Mouse (Mus musculus): ENCODE results near the gene Pbxip1. TPM values are rescaled to one million over a fixed set of nuclear protein-coding genes. Genes with fewer than 3 reads are reported as not detected.

Pbxip1 gene
- polyA plus RNA-seq (2015; fragmentation: Nextera tagmentation; extraction: Ambion mirVana), result 7.4 and 8.1 TPM in 2 replicates

GRCm38 (mm10) chr3:89436176-89437113 lies at the start of gene Pbxip1:
Gene Pbxip1, plus strand, starts transcription at chr3:89436706.
- ATAC-seq (ENCODE audit: insufficient read depth), result peak; percentile 72
- 5% methylated on average over 16 of the region's 16 CpGs for WGBS (ENCODE audit: insufficient replicate concordance)
- peak within 1 kb of the TSS; percentile 57 for H3K4me3 ChIP-seq (replicated peaks)
- no peaks in the 10 kb centered on the region for H3K9me3 ChIP-seq (replicated peaks)
- H3K4me1 ChIP-seq (replicated peaks), result peaks cover 31% of the 10 kb centered on the region
- H3K27me3 ChIP-seq, result no peaks in the 10 kb centered on the region
- H3K27ac ChIP-seq (replicated peaks), result peak within 1 kb of the TSS; percentile 56
- H3K9ac ChIP-seq, result peak within 1 kb of the TSS; percentile 51
- H3K4me2 ChIP-seq, result peak within 1 kb of the TSS; percentile 68
- H3K36me3 ChIP-seq (replicated peaks), result peaks cover 30% of the 10 kb centered on the region

DNA sequence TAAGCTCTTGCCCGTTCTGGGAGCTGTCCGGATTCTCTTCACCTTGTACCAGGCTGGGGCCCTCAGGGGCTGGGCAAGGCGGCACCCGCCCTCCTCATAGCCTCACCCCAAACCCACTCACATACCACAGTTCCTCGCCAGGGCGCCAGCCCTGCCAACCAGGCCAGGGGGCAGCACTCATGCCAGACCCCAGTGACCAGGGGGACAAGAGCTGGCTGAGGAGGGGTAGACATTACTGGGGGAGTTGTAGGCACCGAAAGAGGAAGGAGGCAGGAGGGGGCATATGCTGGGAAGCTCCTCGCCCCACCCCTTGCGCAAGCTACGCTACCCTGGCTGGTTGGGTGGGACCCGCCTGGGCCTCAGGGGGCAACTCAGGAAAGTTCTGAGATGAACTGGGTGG lies 48.9 kb upstream of the Pbxip1 start:
- H3K27ac ChIP-seq (replicated peaks), result peak overlapping the region; percentile 68
- no peaks in the 10 kb centered on the region for H3K9me3 ChIP-seq (replicated peaks)
- peak overlapping the region; percentile 41 for H3K4me2 ChIP-seq
- H3K36me3 ChIP-seq (replicated peaks), result no peaks in the 10 kb centered on the region
- peak overlapping the region; percentile 37 for H3K4me3 ChIP-seq (replicated peaks)
- ATAC-seq (ENCODE audit: insufficient read depth), result no peak
- peaks cover 22% of the 10 kb centered on the region for H3K27me3 ChIP-seq
- H3K4me1 ChIP-seq (replicated peaks), result peaks cover 66% of the 10 kb centered on the region
- H3K9ac ChIP-seq, result no peak overlapping the region
- WGBS (ENCODE audit: insufficient replicate concordance), result 61% methylated on average over 11 of the region's 11 CpGs

DNA sequence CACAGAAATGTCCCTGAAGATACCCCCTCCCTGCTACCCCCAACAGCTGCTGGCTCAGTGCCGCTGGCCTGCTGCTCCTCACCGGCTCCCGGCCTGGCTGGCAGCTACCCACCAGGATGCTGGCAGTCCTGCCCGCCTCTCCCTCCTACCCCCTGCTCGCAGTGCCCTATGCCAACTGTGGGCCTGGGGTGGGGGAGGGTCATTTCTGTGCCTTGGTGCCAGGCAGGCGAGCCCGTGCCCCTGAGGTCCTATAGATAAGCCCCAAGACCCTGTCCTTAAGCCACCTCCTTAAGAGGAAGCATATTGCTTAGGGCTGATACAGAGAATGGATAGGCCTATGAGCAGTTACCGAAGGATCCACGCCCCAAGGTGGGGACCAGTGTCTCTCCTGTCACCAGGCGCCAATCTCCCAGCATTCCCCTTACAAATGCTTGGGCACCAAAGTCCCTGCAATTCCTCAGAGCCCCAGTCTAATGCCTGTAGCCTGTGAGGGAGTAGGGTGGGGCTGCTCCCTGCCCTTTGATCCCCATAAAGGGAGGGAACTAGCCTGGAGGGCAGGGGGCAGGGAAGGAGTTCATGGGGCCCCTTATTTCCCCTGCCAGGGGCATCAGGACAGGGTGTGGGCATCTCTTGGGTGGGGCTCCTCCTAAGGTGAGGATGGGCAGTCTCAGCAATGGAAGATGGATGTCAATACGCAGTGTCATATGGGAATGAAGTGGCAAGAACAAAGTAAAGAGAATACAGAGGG lies 48.2 kb upstream of the Pbxip1 start:
- H3K4me1 ChIP-seq (replicated peaks), result peaks cover 72% of the 10 kb centered on the region
- peak overlapping the region; percentile 68 for H3K27ac ChIP-seq (replicated peaks)
- 40% methylated on average over 10 of the region's 11 CpGs for WGBS (ENCODE audit: insufficient replicate concordance)
- no peak for ATAC-seq (ENCODE audit: insufficient read depth)
- H3K36me3 ChIP-seq (replicated peaks), result no peaks in the 10 kb centered on the region
- H3K9me3 ChIP-seq (replicated peaks), result no peaks in the 10 kb centered on the region
- peak overlapping the region; percentile 41 for H3K4me2 ChIP-seq
- peaks cover 29% of the 10 kb centered on the region for H3K27me3 ChIP-seq
- H3K9ac ChIP-seq, result no peak overlapping the region
- peak overlapping the region; percentile 14; the same call in 1 of the 2 replicates for H3K4me3 ChIP-seq (replicated peaks)

DNA sequence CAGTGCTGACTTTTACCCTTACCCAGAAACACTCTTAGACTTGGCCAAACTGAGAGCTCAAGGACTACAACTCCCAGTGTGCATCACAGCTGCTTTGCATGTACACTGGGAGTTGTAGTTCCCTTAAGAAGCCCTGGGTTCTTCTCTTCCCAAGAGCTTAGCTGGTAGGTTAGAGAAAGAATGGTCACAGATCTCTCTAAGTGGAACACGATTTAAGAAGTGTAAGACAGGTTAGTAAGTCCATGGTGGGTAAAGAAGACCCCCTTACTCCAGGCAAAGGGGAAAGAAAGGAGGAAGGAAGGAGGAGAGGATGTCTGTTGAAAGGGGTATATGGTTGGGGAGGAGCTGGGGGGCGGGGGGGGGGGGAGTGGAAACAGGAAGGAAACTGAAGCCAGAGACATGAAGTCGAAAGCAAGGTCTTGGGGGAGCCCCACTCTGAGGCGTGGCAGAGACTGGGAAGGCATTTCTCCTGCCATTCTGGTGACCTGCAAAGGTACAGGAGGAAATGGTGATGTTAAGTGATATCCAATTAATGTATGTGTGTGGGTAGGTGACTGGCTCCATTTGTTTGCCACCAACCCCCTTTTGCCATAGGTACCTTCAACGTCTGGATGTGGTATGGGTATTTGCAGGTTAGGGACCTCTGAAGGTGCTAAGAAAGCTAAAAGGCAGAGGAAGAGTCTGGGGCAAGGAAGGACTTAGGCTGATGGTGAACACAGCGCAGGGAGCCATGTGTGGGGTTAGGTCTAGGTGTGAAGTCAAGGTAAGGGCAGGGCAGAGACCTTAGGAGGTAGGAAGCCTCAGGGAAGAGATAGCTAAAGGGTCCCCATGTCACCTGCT lies 47.4 kb upstream of the Pbxip1 start:
- Histone ChIP-seq H3K4me3 (replicated peaks) (no peak overlapping the region), H3K36me3 (replicated peaks) (no peaks in the 10 kb centered on the region), H3K9me3 (replicated peaks) (no peaks in the 10 kb centered on the region), H3K27ac (replicated peaks) (peak overlapping the region; percentile 68), H3K27me3 (peaks cover 30% of the 10 kb centered on the region), H3K9ac (no peak overlapping the region), H3K4me1 (replicated peaks) (peaks cover 79% of the 10 kb centered on the region), H3K4me2 (peak overlapping the region; percentile 97)
- 24% methylated on average over 5 of the region's 6 CpGs for WGBS (ENCODE audit: insufficient replicate concordance)
- ATAC-seq (ENCODE audit: insufficient read depth), result no peak

GRCm38 (mm10) chr3:89390111-89390515 lies 46.4 kb upstream of the Pbxip1 start:
- peaks cover 37% of the 10 kb centered on the region for H3K27me3 ChIP-seq
- 41% methylated on average over 5 of the region's 5 CpGs for WGBS (ENCODE audit: insufficient replicate concordance)
- no peaks in the 10 kb centered on the region for H3K9me3 ChIP-seq (replicated peaks)
- peaks cover 83% of the 10 kb centered on the region for H3K4me1 ChIP-seq (replicated peaks)
- ATAC-seq (ENCODE audit: insufficient read depth), result no peak
- H3K27ac ChIP-seq (replicated peaks), result peak overlapping the region; percentile 48
- H3K4me3 ChIP-seq (replicated peaks), result peak overlapping the region; percentile 66; the same call in 1 of the 2 replicates
- H3K36me3 ChIP-seq (replicated peaks), result no peaks in the 10 kb centered on the region
- H3K4me2 ChIP-seq, result peak overlapping the region; percentile 97
- H3K9ac ChIP-seq, result no peak overlapping the region

GRCm38 (mm10) chr3:89390699-89391662 lies 45.5 kb upstream of the Pbxip1 start:
- Histone ChIP-seq H3K4me3 (replicated peaks) (peak overlapping the region; percentile 66), H3K9me3 (replicated peaks) (no peaks in the 10 kb centered on the region), H3K27me3 (peaks cover 45% of the 10 kb centered on the region), H3K9ac (no peak overlapping the region; the same call in 1 of the 2 replicates), H3K4me1 (replicated peaks) (peaks cover 92% of the 10 kb centered on the region), H3K27ac (replicated peaks) (peak overlapping the region; percentile 71), H3K36me3 (replicated peaks) (no peaks in the 10 kb centered on the region), H3K4me2 (peak overlapping the region; percentile 97)
- no peak for ATAC-seq (ENCODE audit: insufficient read depth)
- 23% methylated on average over 19 of the region's 19 CpGs for WGBS (ENCODE audit: insufficient replicate concordance)

DNA sequence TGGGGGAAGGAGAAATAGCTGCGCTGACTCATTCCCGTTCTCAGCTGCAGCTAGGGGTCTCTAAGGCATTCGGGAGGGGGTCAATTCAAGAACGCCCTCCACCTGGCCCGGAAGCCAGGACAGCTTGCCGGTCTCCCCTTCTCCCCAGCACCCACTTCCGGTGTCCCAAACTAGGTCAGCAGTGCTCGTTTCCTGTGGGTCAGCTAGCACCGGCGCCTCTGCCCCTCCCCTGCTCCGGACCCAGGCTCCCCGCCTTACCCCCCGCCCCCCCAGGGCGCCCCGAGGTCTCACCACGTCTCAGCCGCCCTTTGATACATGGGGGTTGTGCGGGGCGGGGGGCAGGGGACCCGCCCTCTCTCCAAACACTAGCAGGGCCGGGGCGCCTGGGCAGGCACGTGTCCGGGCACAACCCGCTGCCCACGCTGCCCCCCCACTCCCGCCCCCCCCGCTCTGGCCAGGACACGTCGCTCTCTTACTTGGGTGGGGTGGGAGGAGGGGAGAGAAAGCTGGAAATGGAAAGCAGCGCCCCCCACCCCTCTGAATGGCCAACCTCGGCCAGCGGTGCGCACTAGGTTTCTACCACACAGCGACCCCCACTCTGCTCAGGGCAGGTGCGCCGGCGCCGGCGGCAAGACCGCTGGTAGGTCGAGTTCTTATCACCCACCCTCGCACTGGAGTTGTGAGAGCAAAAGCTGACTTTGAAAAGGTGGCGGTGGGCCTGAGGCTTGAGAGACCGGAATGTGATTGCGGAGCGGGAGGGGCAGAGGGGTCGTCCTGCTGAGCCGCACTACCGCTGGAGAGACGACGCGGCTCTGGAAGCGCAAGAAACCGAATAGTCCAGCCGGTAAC lies 44.6 kb upstream of the Pbxip1 start:
- peak overlapping the region; percentile 97 for H3K4me2 ChIP-seq
- peak overlapping the region; percentile 71 for H3K27ac ChIP-seq (replicated peaks)
- 1% methylated on average over 56 of the region's 56 CpGs for WGBS (ENCODE audit: insufficient replicate concordance)
- no peaks in the 10 kb centered on the region for H3K36me3 ChIP-seq (replicated peaks)
- H3K9me3 ChIP-seq (replicated peaks), result no peaks in the 10 kb centered on the region
- 0 out of 2 replicates have a peak, but pooled peaks have one; percentile 3 for ATAC-seq (ENCODE audit: insufficient read depth)
- H3K4me3 ChIP-seq (replicated peaks), result peak overlapping the region; percentile 66
- H3K9ac ChIP-seq, result peak overlapping the region; percentile 54
- peaks cover 97% of the 10 kb centered on the region for H3K4me1 ChIP-seq (replicated peaks)
- peaks cover 49% of the 10 kb centered on the region for H3K27me3 ChIP-seq

DNA sequence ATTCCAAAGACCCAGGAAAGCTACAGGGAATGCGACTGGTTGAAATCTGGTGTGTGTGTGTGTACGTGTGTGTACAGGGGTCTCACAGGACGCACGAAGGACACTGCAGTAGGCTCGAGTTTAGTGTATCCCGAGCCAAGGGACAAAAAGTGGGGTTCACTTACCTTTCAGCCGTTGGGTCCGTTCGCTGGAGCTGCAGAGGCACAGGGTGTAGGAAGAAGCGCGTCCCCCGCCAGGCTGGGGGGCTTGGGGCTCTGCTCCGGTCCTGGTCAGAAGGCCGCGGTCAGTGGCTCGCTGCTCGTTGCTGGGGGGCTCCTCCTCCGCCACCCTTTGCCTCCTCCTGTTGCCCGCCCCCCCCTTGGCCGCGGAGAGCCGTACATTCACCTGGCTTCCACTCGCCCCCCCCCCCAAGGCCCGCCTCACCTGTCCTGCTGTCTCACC lies 43.6 kb upstream of the Pbxip1 start:
- Histone ChIP-seq H3K36me3 (replicated peaks) (no peaks in the 10 kb centered on the region), H3K27me3 (peaks cover 49% of the 10 kb centered on the region), H3K4me2 (peak overlapping the region; percentile 97), H3K9ac (peak overlapping the region; percentile 54), H3K27ac (replicated peaks) (peak overlapping the region; percentile 71), H3K4me3 (replicated peaks) (peak overlapping the region; percentile 66), H3K4me1 (replicated peaks) (peaks cover 89% of the 10 kb centered on the region), H3K9me3 (replicated peaks) (no peaks in the 10 kb centered on the region)
- WGBS (ENCODE audit: insufficient replicate concordance), result 1% methylated on average over 23 of the region's 24 CpGs
- no peak for ATAC-seq (ENCODE audit: insufficient read depth)

- peaks cover 49% of the 10 kb centered on the region for H3K27me3 ChIP-seq
- peak overlapping the region; percentile 97 for H3K4me2 ChIP-seq
- no peaks in the 10 kb centered on the region for H3K36me3 ChIP-seq (replicated peaks)
- under 1% methylated on average over 15 of the region's 15 CpGs for WGBS (ENCODE audit: insufficient replicate concordance)
- H3K27ac ChIP-seq (replicated peaks), result peak overlapping the region; percentile 87
- H3K9me3 ChIP-seq (replicated peaks), result no peaks in the 10 kb centered on the region
- peak overlapping the region; percentile 63 for H3K9ac ChIP-seq
- peak overlapping the region; percentile 66 for H3K4me3 ChIP-seq (replicated peaks)
- peak; percentile 89 for ATAC-seq (ENCODE audit: insufficient read depth)
- H3K4me1 ChIP-seq (replicated peaks), result peaks cover 82% of the 10 kb centered on the region
Measured at GRCm38 (mm10) chr3:89393605-89394004, 42.9 kb upstream of the Pbxip1 start.

All from liver, embryonic 15.5 days (tissue).